Mouse (Mus musculus) cortical plate, adult 2 months (tissue): ENCODE measurements at regions not wholly inside any gene's neighbourhood (a gene's known extent, or its start where the extent isn't known, plus 50 kb on each side); places are given as distances from the start of the nearest gene placed in this dataset.

Experiments
- CTCF ChIP-seq: fragments of 200-500 bp; IDR thresholded peaks from 2 replicates; pipeline ENCODE4 v1.5.1; 2011; ENCODE audit warnings: mild to moderate bottlenecking, control low read depth, low read length; ENCODE audit not compliant: insufficient read depth; ENCODE audit errors: extremely low read depth
- POLR2A ChIP-seq: fragments of 200-500 bp; IDR thresholded peaks from 2 replicates; pipeline ENCODE4 v1.6.1; 2011; ENCODE audit warnings: mild to moderate bottlenecking, low read length, control low read depth; ENCODE audit not compliant: insufficient read depth; ENCODE audit errors: extremely low read depth

DNA sequence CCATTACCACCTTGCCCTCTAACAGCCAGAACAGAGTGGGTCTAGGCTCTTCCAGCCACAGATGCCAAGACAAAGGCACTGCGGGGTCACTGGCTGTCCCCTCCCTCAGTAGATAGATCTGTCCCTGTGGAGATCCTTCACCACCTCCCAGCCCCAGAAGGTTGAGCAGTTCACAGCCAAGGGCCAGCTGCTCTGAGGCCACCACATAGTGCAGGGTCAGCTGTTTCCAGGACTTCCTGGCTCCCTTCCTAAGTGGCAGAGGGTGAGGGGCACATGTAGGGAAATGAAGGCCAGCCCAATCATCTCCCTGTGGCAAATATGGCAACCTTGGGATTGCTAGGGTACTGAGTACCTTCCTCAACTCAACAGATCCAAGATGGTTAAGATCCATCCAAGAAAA, 187.8 kb downstream of the Fam43a start:
- TF ChIP-seq CTCF (no peak), POLR2A (no peak)
